Mouse (Mus musculus) hindbrain, embryonic 16.5 days (tissue): Measurements from ENCODE around the gene Dlx3. TPM values are rescaled to one million over a fixed set of nuclear protein-coding genes. Genes with fewer than 3 reads are reported as not detected.

Experiments
- ATAC-seq: fragments of 200-750 bp; cut with Nextera tagmentation; 2 replicates; pipeline ENCODE4 v1.8.0; 2017; ENCODE audit warnings: moderate TSS enrichment, moderate library complexity
- H3K27ac ChIP-seq: fragments of 300-500 bp; sonication (generic); 2 replicates; pipeline ENCODE4 v1.5.1; 2014; ENCODE audit warnings: low read depth, mild to moderate bottlenecking, control low read depth, low read length, moderate library complexity
- H3K27me3 ChIP-seq: fragments of 300-500 bp; sonication (generic); replicated peaks from 2 replicates; pipeline ENCODE4 v1.6.1; 2014; ENCODE audit warnings: low read length; ENCODE audit not compliant: control insufficient read depth, insufficient read depth
- H3K36me3 ChIP-seq: fragments of 300-500 bp; sonication (generic); 2 replicates; pipeline ENCODE4 v1.6.1; 2014; ENCODE audit warnings: mild to moderate bottlenecking, low read length, moderate library complexity, mixed read lengths; ENCODE audit not compliant: control insufficient read depth, insufficient read depth
- H3K4me1 ChIP-seq: fragments of 300-500 bp; sonication (generic); 2 replicates; pipeline ENCODE4 v1.6.1; 2014; ENCODE audit warnings: low read depth, low read length; ENCODE audit not compliant: control insufficient read depth, insufficient read depth
- H3K4me2 ChIP-seq: fragments of 300-500 bp; sonication (generic); 2 replicates; pipeline ENCODE4 v1.6.1; 2014; ENCODE audit warnings: mild to moderate bottlenecking, low read length, control low read depth, moderate library complexity
- H3K4me3 ChIP-seq: fragments of 300-500 bp; sonication (generic); 2 replicates; pipeline ENCODE4 v1.5.1; 2014; ENCODE audit warnings: mild to moderate bottlenecking, low read length, control low read depth, moderate library complexity
- H3K9ac ChIP-seq: fragments of 300-500 bp; sonication (generic); 2 replicates; pipeline ENCODE4 v1.6.1; 2014; ENCODE audit warnings: low read depth, mild to moderate bottlenecking, control low read depth, low read length, moderate library complexity
- H3K9me3 ChIP-seq: fragments of 300-500 bp; sonication (generic); 2 replicates; pipeline ENCODE4 v1.6.1; 2014; ENCODE audit warnings: mild to moderate bottlenecking, low read length, moderate library complexity; ENCODE audit not compliant: control insufficient read depth
- WGBS: fragments of 180-500 bp; shearing (Covaris S2); extraction: QIAGEN DNeasy Blood & Tissue Kit; methylation state at CpG from one replicate; pipeline ENCODE4 v1.1.7; 2014; 5-methylcytosine and 5-hydroxymethylcytosine counted together
- polyA plus RNA-seq: library from polyadenylated mRNA; unstranded; fragments of >200 nt; fragmentation: Nextera tagmentation; extraction: Ambion mirVana; gene quantifications from 2 replicates; pipeline ENCODE4 v1.2.1, GENCODE M21; 2015

Gene Dlx3
- 0.19 and 0.32 TPM in 2 replicates for polyA plus RNA-seq

DNA sequence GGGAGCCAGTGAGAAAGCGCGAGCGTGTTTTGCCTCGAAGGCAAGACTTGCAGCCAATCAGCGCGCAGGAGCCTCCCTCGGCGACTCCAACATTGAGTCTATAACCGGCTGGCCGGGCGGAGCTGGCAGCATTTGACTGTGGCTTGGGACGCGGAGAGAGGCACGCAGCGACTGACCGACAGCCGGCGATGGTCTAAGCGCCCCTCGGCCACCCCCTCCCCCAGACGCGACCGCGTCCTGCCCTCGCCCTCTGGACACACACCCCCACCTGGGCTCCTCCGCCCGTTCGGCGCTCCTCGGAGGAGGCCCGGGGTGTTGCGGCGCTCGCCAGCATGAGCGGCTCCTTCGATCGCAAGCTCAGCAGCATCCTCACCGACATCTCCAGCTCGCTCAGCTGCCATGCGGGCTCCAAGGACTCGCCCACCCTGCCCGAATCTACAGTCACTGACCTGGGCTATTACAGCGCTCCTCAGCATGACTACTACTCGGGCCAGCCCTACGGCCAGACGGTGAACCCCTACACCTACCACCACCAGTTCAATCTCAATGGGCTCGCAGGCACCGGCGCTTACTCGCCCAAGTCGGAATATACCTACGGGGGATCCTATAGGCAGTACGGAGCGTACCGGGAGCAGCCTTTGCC, at the start of gene Dlx3:
Gene Dlx3, plus strand, starts transcription at position 130 of the 643 bp plus-strand sequence.
- peak within 1 kb of the TSS; percentile 49; the same call in 1 of the 2 replicates for H3K9ac ChIP-seq
- WGBS: under 1% methylated on average over 53 of the region's 55 CpGs

DNA sequence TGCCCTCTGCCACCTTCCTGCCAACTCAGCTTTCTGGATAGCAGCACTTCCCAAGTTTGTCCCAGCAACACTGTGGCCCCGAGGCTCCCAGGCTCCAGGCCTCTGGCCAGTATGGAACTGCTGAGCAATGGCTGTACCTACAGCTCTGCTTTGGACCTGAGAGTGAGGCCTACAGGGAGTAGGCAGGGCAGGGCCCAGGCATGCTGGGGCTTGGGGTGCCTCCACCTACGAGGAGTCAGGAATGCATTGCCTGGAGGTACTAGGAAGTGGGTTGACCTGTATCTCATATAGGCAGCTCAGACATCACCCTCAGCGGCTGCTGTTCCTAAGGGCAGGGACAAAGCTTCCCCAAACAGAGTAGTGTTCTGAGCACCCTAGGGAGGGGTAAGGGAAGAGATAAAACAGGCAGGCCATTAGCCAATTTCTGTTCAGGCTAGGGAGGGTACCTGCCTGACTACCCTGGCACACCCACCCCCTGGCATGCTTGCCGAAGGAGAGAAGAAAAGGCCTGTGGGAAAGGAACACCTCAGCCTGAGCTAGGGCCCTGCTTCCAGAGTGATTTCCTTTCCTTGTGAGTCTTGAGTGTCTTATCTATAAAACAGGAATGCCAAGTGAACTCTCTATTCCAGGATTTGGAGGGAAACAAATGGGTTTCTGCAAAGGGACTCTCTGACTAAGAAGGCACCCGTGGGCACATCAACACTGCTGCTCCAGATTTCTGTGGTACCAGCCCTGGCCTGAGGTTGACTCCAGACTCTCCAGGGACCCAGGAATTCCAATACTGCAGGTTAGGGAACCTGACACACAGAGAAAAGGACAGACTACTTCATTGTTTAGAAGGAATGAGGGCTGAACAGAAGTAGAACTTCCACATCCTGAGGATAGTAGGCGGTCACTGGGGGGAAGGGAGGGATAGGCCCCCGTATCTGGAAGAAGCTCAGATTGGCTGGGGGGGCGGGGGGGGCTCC, 49.5 kb upstream of the Dlx3 start:
- Histone ChIP-seq H3K4me3 (no peak overlapping the region), H3K36me3 (no peaks in the 10 kb centered on the region; the same call in 1 of the 2 replicates), H3K27me3 (no peaks in the 10 kb centered on the region), H3K9ac (no peak overlapping the region), H3K4me1 (peaks cover 10% of the 10 kb centered on the region), H3K27ac (no peak overlapping the region), H3K9me3 (no peaks in the 10 kb centered on the region), H3K4me2 (no peak overlapping the region)
- WGBS: 78% methylated on average over 8 of the region's 8 CpGs
- ATAC-seq: no peak

More for the DNA sequence above, at the start of gene Dlx3:
- Histone ChIP-seq H3K27me3 (peaks cover 57% of the 10 kb centered on the region), H3K27ac (no peak within 1 kb of the TSS), H3K9me3 (no peaks in the 10 kb centered on the region), H3K4me1 (peaks cover 16% of the 10 kb centered on the region), H3K36me3 (no peaks in the 10 kb centered on the region), H3K4me3 (peak within 1 kb of the TSS; percentile 45), H3K4me2 (peak within 1 kb of the TSS; percentile 86)
- ATAC-seq: peak; percentile 52; the same call in 1 of the 2 replicates

DNA sequence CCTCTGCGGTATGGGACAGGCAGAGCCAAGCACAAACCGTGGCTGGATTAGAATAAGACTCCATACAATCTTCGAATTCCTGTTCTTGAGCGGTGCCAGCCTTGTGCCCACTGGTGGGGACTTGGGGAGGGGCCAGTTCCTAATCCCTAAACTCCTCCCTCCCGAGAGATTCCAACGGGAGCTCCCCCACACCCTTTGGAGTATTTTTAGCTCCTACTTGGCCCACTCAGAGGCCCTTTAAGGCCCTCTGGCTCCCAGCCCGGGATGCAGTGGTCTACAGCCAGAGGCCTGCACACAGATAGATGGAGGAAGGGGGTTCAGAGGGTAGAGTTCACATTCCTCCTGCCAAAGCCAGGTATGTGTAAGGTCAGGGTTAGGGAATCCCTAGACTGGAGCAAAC, 48.7 kb upstream of the Dlx3 start:
- Histone ChIP-seq H3K9ac (no peak overlapping the region), H3K27me3 (no peaks in the 10 kb centered on the region), H3K4me2 (no peak overlapping the region), H3K9me3 (no peaks in the 10 kb centered on the region), H3K4me3 (no peak overlapping the region), H3K4me1 (peaks cover 10% of the 10 kb centered on the region), H3K36me3 (no peaks in the 10 kb centered on the region; the same call in 1 of the 2 replicates), H3K27ac (no peak overlapping the region)
- ATAC-seq: no peak
- 53% methylated on average over 7 of the region's 7 CpGs for WGBS

DNA sequence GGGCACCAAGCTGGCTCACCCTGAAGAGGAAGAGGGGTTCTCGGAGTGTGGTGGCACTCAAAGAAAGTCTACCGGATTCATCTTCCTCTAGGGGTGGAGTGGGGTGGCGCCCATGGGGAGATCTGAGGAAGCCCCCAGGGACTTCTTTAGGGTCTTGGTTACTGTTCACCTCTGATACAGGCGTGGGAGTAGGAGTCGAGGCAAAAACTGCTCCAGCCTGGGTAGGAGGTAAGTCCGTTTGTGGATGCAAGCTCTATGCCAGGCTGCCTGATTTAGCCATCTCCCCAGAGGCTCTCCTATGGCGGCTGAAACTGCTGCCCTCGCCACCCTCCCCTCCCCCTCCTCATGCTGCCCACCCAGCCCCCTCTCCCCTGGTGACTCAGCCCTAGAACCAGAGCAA, 47.8 kb upstream of the Dlx3 start:
- no peak overlapping the region for H3K27ac ChIP-seq
- H3K9ac ChIP-seq: no peak overlapping the region
- no peaks in the 10 kb centered on the region for H3K27me3 ChIP-seq
- H3K4me1 ChIP-seq: peaks cover 10% of the 10 kb centered on the region
- WGBS: 66% methylated on average over 8 of the region's 8 CpGs
- H3K36me3 ChIP-seq: no peaks in the 10 kb centered on the region; the same call in 1 of the 2 replicates
- H3K9me3 ChIP-seq: no peaks in the 10 kb centered on the region
- H3K4me2 ChIP-seq: no peak overlapping the region
- no peak overlapping the region for H3K4me3 ChIP-seq
- no peak for ATAC-seq

DNA sequence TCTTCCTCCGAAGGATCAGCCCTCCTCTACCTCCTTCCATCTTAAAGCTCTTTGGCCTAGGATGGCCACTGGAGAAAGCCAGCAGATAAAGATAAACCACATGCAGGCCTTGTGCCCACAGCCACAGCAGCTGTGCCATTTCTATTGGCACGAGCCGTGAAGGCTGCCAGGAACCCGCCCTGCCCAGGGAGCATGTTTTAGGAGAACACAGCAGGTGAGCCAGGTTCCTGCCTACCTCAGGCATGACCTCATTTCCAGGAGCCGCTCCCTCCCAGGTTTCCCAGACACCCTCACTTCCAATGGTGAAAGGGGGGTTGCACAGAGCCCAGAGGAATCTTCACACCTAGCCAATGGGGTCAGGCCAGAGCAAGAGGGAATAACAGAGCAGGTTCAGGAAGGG, 47.1 kb upstream of the Dlx3 start:
- no peak for ATAC-seq
- Histone ChIP-seq H3K4me1 (peaks cover 10% of the 10 kb centered on the region), H3K27ac (no peak overlapping the region), H3K9me3 (no peaks in the 10 kb centered on the region), H3K27me3 (peaks cover 2% of the 10 kb centered on the region; the same call in 1 of the 2 replicates), H3K9ac (no peak overlapping the region), H3K36me3 (no peaks in the 10 kb centered on the region), H3K4me3 (no peak overlapping the region), H3K4me2 (no peak overlapping the region)
- 64% methylated on average over 5 of the region's 5 CpGs for WGBS

DNA sequence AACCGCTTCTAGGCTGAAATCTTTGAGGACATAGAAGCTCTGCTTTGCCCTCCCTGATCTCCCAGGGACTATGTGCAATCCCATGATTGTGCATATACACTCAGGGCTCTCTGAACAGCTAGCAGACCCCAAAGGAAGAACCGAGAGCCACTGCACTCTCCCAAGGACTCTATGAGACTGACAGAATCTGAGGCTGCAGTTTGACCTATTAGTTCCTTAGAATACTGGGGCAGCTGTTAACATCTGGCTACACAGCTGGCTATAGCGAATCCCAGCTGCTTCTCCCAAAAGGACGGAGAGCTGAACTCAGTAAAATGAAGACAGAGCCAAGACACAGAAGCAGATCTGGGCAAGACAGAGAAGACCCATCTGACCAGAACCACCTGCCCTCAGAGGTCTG, 46.1 kb upstream of the Dlx3 start:
- Histone ChIP-seq H3K4me3 (no peak overlapping the region), H3K27ac (no peak overlapping the region), H3K9ac (no peak overlapping the region), H3K9me3 (no peaks in the 10 kb centered on the region), H3K27me3 (peaks cover 4% of the 10 kb centered on the region), H3K36me3 (no peaks in the 10 kb centered on the region), H3K4me2 (no peak overlapping the region), H3K4me1 (peaks cover 10% of the 10 kb centered on the region)
- WGBS: 79% methylated on average over 4 of the region's 4 CpGs
- ATAC-seq: no peak

DNA sequence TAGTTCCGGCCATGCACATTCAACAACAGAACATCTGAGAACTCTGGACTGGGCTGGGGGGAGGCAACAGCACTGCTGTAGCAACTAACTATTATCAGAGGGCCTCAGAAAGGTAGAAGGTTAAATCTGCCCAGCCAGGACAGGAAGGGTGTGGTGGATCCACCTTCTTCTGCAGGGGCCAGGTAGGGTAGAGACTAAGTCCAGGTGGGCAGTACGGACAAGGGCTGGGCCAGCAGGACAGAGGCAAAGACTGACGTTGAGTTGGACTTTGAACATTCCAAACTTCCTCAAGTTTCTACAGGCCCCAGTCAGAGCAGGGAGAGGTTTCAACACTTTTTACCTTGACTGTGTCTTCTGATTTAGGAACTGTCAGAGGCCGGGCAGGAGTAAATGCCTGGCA, 45.2 kb upstream of the Dlx3 start:
- H3K36me3 ChIP-seq: no peaks in the 10 kb centered on the region
- WGBS: 77% methylated on average over 4 of the region's 4 CpGs
- no peak overlapping the region for H3K9ac ChIP-seq
- no peak for ATAC-seq
- H3K4me2 ChIP-seq: peak overlapping the region; percentile 80
- H3K4me3 ChIP-seq: peak overlapping the region; percentile 74
- peaks cover 7% of the 10 kb centered on the region for H3K27me3 ChIP-seq
- H3K9me3 ChIP-seq: no peaks in the 10 kb centered on the region
- no peak overlapping the region for H3K27ac ChIP-seq
- peaks cover 10% of the 10 kb centered on the region for H3K4me1 ChIP-seq

DNA sequence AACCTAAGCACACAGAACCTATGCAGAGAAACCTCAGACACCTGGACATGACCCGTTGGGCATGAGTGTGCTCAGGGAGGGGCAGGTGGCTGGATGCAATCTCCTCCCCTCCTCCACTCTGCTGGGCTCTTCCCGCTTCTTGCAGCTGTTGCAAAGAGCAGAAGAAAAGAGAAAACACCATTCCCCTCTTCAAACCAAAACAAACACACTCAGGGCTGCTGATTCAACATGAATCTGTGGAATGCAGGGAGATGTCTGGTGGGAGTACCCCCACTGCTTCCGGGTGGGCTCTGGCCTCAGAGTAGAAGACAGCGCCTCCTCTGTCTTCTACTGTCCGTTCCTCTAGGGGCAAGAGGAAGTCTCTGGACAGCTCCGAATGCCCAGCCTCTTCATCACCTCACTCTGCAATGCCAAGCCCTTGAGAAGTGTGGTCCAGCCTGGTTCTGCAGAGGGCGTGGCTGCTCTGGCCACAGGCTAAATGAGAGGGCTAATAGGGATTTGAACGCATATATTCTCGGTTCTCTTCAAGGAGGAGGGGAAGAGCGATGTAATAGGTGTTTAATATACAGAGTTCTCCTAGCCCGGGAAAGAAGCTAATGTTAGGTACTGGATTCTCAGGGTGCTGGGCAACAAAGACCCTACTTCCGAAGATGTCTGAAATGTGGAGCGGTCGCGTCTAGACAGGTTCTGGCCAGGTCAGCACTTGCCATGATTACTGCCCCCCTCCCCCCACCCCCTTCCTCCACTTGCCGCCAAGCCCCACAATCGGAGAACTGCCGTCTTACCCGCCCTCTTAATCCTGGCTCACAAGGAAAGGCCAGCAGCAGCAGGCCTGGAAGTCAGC, 44.5 kb upstream of the Dlx3 start:
- Histone ChIP-seq H3K4me1 (peaks cover 10% of the 10 kb centered on the region), H3K9me3 (no peaks in the 10 kb centered on the region), H3K27ac (peak overlapping the region; percentile 84), H3K9ac (peak overlapping the region; percentile 85), H3K36me3 (no peaks in the 10 kb centered on the region), H3K4me2 (peak overlapping the region; percentile 80), H3K4me3 (peak overlapping the region; percentile 74), H3K27me3 (peaks cover 7% of the 10 kb centered on the region)
- ATAC-seq: peak; percentile 9; the same call in 1 of the 2 replicates
- WGBS: 6% methylated on average over 19 of the region's 19 CpGs
